Mouse (Mus musculus) hindbrain, postnatal 0 days (tissue): ENCODE results near the gene Mybph. TPM values are rescaled to one million over a fixed set of nuclear protein-coding genes. Genes with fewer than 3 reads are reported as not detected.

Source experiments
- ATAC-seq: fragments of 200-750 bp; cut with Nextera tagmentation; 2 replicates; pipeline ENCODE4 v1.8.0; 2017; ENCODE audit warnings: mild to moderate bottlenecking, moderate TSS enrichment, moderate library complexity
- DNase-seq: peaks from one replicate; pipeline ENCODE4 v3.0.0-alpha.2; 2015; ENCODE audit warnings: low spot score
- H3K27ac ChIP-seq: fragments of 300-500 bp; sonication (generic); 2 replicates; pipeline ENCODE4 v1.5.1; 2014; ENCODE audit warnings: mild to moderate bottlenecking
- H3K27me3 ChIP-seq: fragments of 300-500 bp; sonication (generic); 2 replicates; pipeline ENCODE4 v1.6.1; 2014; ENCODE audit warnings: low read length, mixed read lengths; ENCODE audit not compliant: insufficient read depth
- H3K36me3 ChIP-seq: fragments of 300-500 bp; sonication (generic); 2 replicates; pipeline ENCODE4 v1.6.1; 2014; ENCODE audit warnings: low read length, mixed read lengths; ENCODE audit not compliant: insufficient read depth
- H3K4me1 ChIP-seq: fragments of 300-500 bp; sonication (generic); 2 replicates; pipeline ENCODE4 v1.6.1; 2014; ENCODE audit warnings: antibody characterized with exemption, low read length, mixed read lengths; ENCODE audit not compliant: insufficient read depth
- H3K4me2 ChIP-seq: fragments of 300-500 bp; sonication (generic); 2 replicates; pipeline ENCODE4 v1.6.1; 2014; ENCODE audit warnings: low read depth, mild to moderate bottlenecking, low read length, moderate library complexity, mixed read lengths
- H3K4me3 ChIP-seq: fragments of 300-500 bp; sonication (generic); 2 replicates; pipeline ENCODE4 v1.5.1; 2014; ENCODE audit warnings: low read length
- H3K9ac ChIP-seq: fragments of 300-500 bp; sonication (generic); replicated peaks from 2 replicates; pipeline ENCODE4 v1.6.1; 2014; ENCODE audit warnings: mild to moderate bottlenecking, low read length, moderate library complexity, mixed read lengths
- H3K9me3 ChIP-seq: fragments of 300-500 bp; sonication (generic); 2 replicates; pipeline ENCODE4 v1.6.1; 2016; ENCODE audit warnings: low read length, mixed read lengths
- CTCF ChIP-seq: IDR thresholded peaks from 2 replicates; pipeline ENCODE4 v1.5.1; 2016; ENCODE audit warnings: antibody characterized with exemption, control low read depth, low read depth
- WGBS: fragments of 180-500 bp; shearing (Covaris S2); extraction: QIAGEN DNeasy Blood & Tissue Kit; methylation state at CpG from one replicate; pipeline ENCODE4 v1.1.7; 2014; 5-methylcytosine and 5-hydroxymethylcytosine counted together
- polyA plus RNA-seq: library from polyadenylated mRNA; unstranded; fragments of >200 nt; fragmentation: Nextera tagmentation; extraction: Ambion mirVana; gene quantifications from 2 replicates; pipeline ENCODE4 v1.2.1, GENCODE M21; 2015
- total RNA-seq: library from RNA; depleted of rRNA; stranded (reverse); fragments of >200 nt; gene quantifications from 2 replicates; pipeline ENCODE4 v1.2.3, GENCODE M21; 2014

Mybph gene
- total and polyA plus RNA-seq, 2 experiments from 2014 or later, result 0.08 TPM; not detected in 1

- DNase-seq (no peak), ATAC-seq (peak; percentile 32; the same call in 1 of the 2 replicates)
- no peak overlapping the region for H3K27ac ChIP-seq
- no peak overlapping the region for H3K9ac ChIP-seq
- no peaks in the 10 kb centered on the region for H3K27me3 ChIP-seq
- 64% methylated on average over 8 of the region's 8 CpGs for WGBS
- no peaks in the 10 kb centered on the region for H3K36me3 ChIP-seq
- no peaks in the 10 kb centered on the region for H3K9me3 ChIP-seq
- H3K4me3 ChIP-seq, result no peak overlapping the region
- H3K4me2 ChIP-seq, result no peak overlapping the region
- no peak for TF ChIP-seq CTCF
- no peaks in the 10 kb centered on the region for H3K4me1 ChIP-seq
These were observed 29.1 kb downstream of the Mybph start for GRCm38 (mm10) chr1:134222122-134223055.

GRCm38 (mm10) chr1:134224649-134225227, 31.5 kb downstream of the Mybph start:
- no peaks in the 10 kb centered on the region for H3K4me1 ChIP-seq
- no peak for DNase-seq
- H3K4me2 ChIP-seq, result no peak overlapping the region
- no peaks in the 10 kb centered on the region for H3K9me3 ChIP-seq
- H3K4me3 ChIP-seq, result no peak overlapping the region
- H3K9ac ChIP-seq, result no peak overlapping the region
- WGBS, result 90% methylated on average over 12 of the region's 12 CpGs
- H3K27me3 ChIP-seq, result no peaks in the 10 kb centered on the region
- no peaks in the 10 kb centered on the region for H3K36me3 ChIP-seq
- TF ChIP-seq CTCF, result no peak
- ATAC-seq, result no peak
- no peak overlapping the region for H3K27ac ChIP-seq

- H3K27ac ChIP-seq, result no peak overlapping the region
- no peak for DNase-seq
- no peak for ATAC-seq
These were observed 32.1 kb downstream of the Mybph start for GRCm38 (mm10) chr1:134225375-134225774.

GRCm38 (mm10) chr1:134226739-134227138, 33.5 kb downstream of the Mybph start:
- no peaks in the 10 kb centered on the region for H3K27me3 ChIP-seq
- H3K4me3 ChIP-seq, result no peak overlapping the region
- WGBS, result 83% methylated on average over 8 of the region's 8 CpGs
- no peaks in the 10 kb centered on the region for H3K9me3 ChIP-seq
- no peak overlapping the region for H3K9ac ChIP-seq
- no peaks in the 10 kb centered on the region for H3K36me3 ChIP-seq
- H3K27ac ChIP-seq, result no peak overlapping the region
- H3K4me1 ChIP-seq, result peaks cover 16% of the 10 kb centered on the region
- DNase-seq, result no peak
- no peak overlapping the region for H3K4me2 ChIP-seq
- no peak for TF ChIP-seq CTCF
- no peak for ATAC-seq

More at GRCm38 (mm10) chr1:134225375-134225774, 32.1 kb downstream of the Mybph start:
- H3K9me3 ChIP-seq, result no peaks in the 10 kb centered on the region
- H3K9ac ChIP-seq, result no peak overlapping the region
- no peak overlapping the region for H3K4me3 ChIP-seq
- no peaks in the 10 kb centered on the region for H3K36me3 ChIP-seq
- H3K4me1 ChIP-seq, result 0 out of 2 replicates have a peak, but pooled peaks cover 4% of the 10 kb centered on the region
- 93% methylated on average over 5 of the region's 5 CpGs for WGBS
- no peak overlapping the region for H3K4me2 ChIP-seq
- H3K27me3 ChIP-seq, result no peaks in the 10 kb centered on the region
- TF ChIP-seq CTCF, result no peak

- DNase-seq (no peak), ATAC-seq (no peak)
- no peaks in the 10 kb centered on the region for H3K27me3 ChIP-seq
- no peak for TF ChIP-seq CTCF
- 65% methylated on average over 5 of the region's 5 CpGs for WGBS
- no peak overlapping the region for H3K4me3 ChIP-seq
- H3K9ac ChIP-seq, result no peak overlapping the region
- H3K4me1 ChIP-seq, result peaks cover 32% of the 10 kb centered on the region
- no peak overlapping the region for H3K4me2 ChIP-seq
- no peaks in the 10 kb centered on the region for H3K36me3 ChIP-seq
- no peaks in the 10 kb centered on the region for H3K9me3 ChIP-seq
- no peak overlapping the region for H3K27ac ChIP-seq
These were observed 36.7 kb downstream of the Mybph start for GRCm38 (mm10) chr1:134229806-134230575.

GRCm38 (mm10) chr1:134230638-134231228, 37.5 kb downstream of the Mybph start:
- H3K36me3 ChIP-seq, result no peaks in the 10 kb centered on the region
- no peak for TF ChIP-seq CTCF
- H3K27me3 ChIP-seq, result no peaks in the 10 kb centered on the region
- ATAC-seq (no peak), DNase-seq (no peak)
- H3K9ac ChIP-seq, result no peak overlapping the region
- 83% methylated on average over 10 of the region's 10 CpGs for WGBS
- no peak overlapping the region for H3K4me3 ChIP-seq
- no peak overlapping the region for H3K4me2 ChIP-seq
- peaks cover 36% of the 10 kb centered on the region for H3K4me1 ChIP-seq
- no peaks in the 10 kb centered on the region for H3K9me3 ChIP-seq
- H3K27ac ChIP-seq, result peak overlapping the region; percentile 4
